Mouse (Mus musculus): ENCODE results near the gene Gm15091. TPM values are rescaled to one million over a fixed set of nuclear protein-coding genes. Genes with fewer than 3 reads are reported as not detected.

Gm15091 gene
- polyA plus RNA-seq (2012; fragmentation: generic; extraction: Trizol), result not detected

DNA sequence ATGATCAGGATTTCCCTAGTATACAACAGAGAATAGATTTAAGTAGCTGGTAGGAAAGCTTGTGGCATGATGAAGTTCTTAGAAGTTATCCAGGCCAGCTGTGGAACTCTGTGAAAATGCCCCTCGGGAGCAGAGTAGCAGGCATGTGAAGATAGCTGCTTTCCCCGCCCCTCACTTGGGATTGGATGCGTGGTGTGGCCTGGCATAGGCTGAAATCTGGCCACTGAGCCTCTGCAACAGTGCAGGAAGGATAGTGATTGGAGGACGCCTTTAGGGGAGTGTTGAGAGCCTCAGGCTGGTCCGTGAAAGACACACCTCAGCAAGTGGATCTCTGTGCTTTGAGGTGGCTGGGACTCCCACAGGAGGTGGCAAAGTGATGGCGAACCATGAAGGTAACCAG, at the start of gene Gm15091:
Gm15091 (plus strand) TSS at position 301 of the 400 bp plus-strand sequence.

Other genes with a start within 250 kb of the Gm15091 start
- under 1 TPM; 0.07 to 0.87 TPM for gene Gm15097, start 157.2 kb upstream of the Gm15091 start, polyA plus RNA-seq (2012; fragmentation: generic; extraction: Trizol)

All from C3H10T1/2 (cell line).